Mouse (Mus musculus) ovary, postnatal 10 days (tissue): ENCODE data around the gene Tagap.
"Not testable (repeated sequence)": the region's sequence is repeated elsewhere in the genome, so short reads cannot be mapped to it uniquely, and the experiment has no call there.

Experiments used
- DNase-seq: peaks from one replicate; pipeline ENCODE4 v3.0.0; 2022; ENCODE audit warnings: low spot score

Gene Tagap

DNA sequence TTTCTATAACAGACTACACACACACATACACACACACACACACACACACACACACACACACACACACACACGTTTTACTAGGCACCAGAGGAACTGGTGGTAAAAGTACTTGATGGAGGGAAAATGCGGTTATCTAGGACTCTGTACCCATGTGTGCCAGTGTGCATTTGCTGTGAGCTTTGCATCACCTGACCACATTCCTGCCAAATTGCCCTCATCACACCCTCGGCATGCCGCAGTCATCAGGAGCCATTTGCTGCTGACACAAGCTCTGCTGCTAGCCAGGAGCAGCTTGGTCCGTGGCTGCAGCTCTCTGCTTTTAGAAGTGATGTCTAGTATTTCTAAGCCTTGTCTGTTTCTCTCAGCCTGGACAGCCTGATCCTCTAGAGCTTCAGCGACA lies 44.0 kb downstream of the Tagap start:
- not testable (repeated sequence) for DNase-seq

DNA sequence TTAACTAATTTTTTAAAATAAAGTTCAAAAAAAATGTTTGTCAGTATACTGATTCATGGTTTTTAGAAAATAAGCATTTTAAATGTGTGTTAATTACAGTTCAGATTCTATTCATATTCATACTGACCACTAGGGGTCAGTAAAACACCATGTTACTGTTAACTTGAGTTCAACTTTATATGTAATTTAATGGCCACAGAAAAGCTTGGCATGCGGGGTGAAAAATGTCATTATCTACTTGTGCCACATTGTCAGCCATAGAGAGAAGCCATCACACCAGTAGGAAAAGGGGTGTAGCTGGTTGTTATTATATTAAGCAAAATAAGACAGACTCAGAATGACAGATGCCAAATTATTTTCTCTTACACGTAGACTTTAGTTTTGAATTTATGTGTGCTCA lies 57.7 kb downstream of the Tagap start:
- not testable (repeated sequence) for DNase-seq
